11 mouse cellular contexts compared by ENCODE assay signal in genomic region chr9:111092657-111093056, GRCm38 (mm10). TPM values are rescaled to one million over a fixed set of nuclear protein-coding genes. Genes with fewer than 3 reads are reported as not detected.
DNase-seq lines count a peak whose midpoint lies in the region; ATAC-seq lines count a peak whose summit lies in the region.
"Had no signal": no experiment of that assay in that cellular context is flagged by ENCODE, and none has a peak within 500 bp of the region (broad histone marks: within the 10 kb centered on the region; RNA-seq: fewer than 3 reads in every experiment).

No protein-coding gene starts in this region.

- no peak overlapping the region for H3K9ac ChIP-seq in heart, embryonic 12.5 days
- no peak overlapping the region for H3K9ac ChIP-seq in kidney, embryonic 15.5 days
- H3K9ac ChIP-seq: embryonic facial prominence, embryonic 15.5 days had no signal

- no peak overlapping the region for H3K4me2 ChIP-seq in heart, embryonic 12.5 days
- no peak overlapping the region for H3K4me2 ChIP-seq in kidney, embryonic 15.5 days
- H3K4me2 ChIP-seq: embryonic facial prominence, embryonic 15.5 days had no signal

- ATAC-seq in heart, embryonic 12.5 days (ENCODE audit: insufficient number of reproducible peaks, low FRiP score), result no peak
- ATAC-seq in kidney, embryonic 15.5 days (replicated peaks; ENCODE audit: low FRiP score), result no peak
- ATAC-seq in megakaryocyte progenitor cell, adult 5-6 weeks (replicated peaks; ENCODE audit: poor library complexity), result no peak
- ATAC-seq: lung, postnatal 0 days had no signal

- H3K27me3 ChIP-seq in heart, embryonic 12.5 days (replicated peaks), result no peaks in the 10 kb centered on the region; the same call in 1 of the 2 replicates
- H3K27me3 ChIP-seq in kidney, embryonic 15.5 days, result no peaks in the 10 kb centered on the region
- H3K27me3 ChIP-seq: embryonic facial prominence, embryonic 15.5 days had no signal

- H3K36me3 ChIP-seq in heart, embryonic 12.5 days, result no peaks in the 10 kb centered on the region
- H3K36me3 ChIP-seq in kidney, embryonic 15.5 days, result no peaks in the 10 kb centered on the region
- H3K36me3 ChIP-seq: embryonic facial prominence, embryonic 15.5 days; G1E had no signal

- H3K9me3 ChIP-seq in heart, embryonic 12.5 days (replicated peaks), result no peaks in the 10 kb centered on the region
- H3K9me3 ChIP-seq in kidney, embryonic 15.5 days (replicated peaks), result no peaks in the 10 kb centered on the region
- H3K9me3 ChIP-seq: embryonic facial prominence, embryonic 15.5 days; G1E had no signal

- H3K4me3 ChIP-seq in heart, embryonic 12.5 days, result no peak overlapping the region
- no peak overlapping the region for H3K4me3 ChIP-seq in kidney, embryonic 15.5 days (replicated peaks)
- H3K4me3 ChIP-seq: embryonic facial prominence, embryonic 15.5 days had no signal

- no peak overlapping the region for H3K27ac ChIP-seq in heart, embryonic 12.5 days (ENCODE audit: poor library complexity, severe bottlenecking)
- no peak overlapping the region for H3K27ac ChIP-seq in kidney, embryonic 15.5 days
- H3K27ac ChIP-seq: embryonic facial prominence, embryonic 15.5 days had no signal

- H3K4me1 ChIP-seq in heart, embryonic 12.5 days (replicated peaks), result peaks cover 44% of the 10 kb centered on the region
- H3K4me1 ChIP-seq in kidney, embryonic 15.5 days, result peaks cover 29% of the 10 kb centered on the region

- 66% methylated on average over 9 of the region's 9 CpGs for WGBS in heart, embryonic 12.5 days
- 76% methylated on average over 9 of the region's 9 CpGs for WGBS in kidney, embryonic 15.5 days

- peak; percentile 67 to 70 for DNase-seq in heart, adult 18-20 months
- peak; percentile 16 to 20 for DNase-seq in right cerebral cortex, adult 2 months (ENCODE audit: low spot score in 2 of 2)
- DNase-seq in right cerebral cortex, postnatal 25 days, result no peak
- DNase-seq in heart, adult 9 months (ENCODE audit: low spot score in 2 of 2), result peak; percentile 17 to 64
- DNase-seq in right cerebral cortex, postnatal 14 days, result peak; percentile 45

RNA-seq across cellular contexts. Expression of gene Lrrfip2, which starts 24.7 kb away (rescaled TPM):
- total RNA-seq in heart, adult 18-20 months (2021), result 10 to 100 TPM; 87.3 to 89.0 TPM
- polyA plus RNA-seq in heart, embryonic 12.5 days (2016; fragmentation: Nextera tagmentation; extraction: Ambion mirVana), result 65.8 and 70.4 TPM in 2 replicates
- polyA plus RNA-seq in kidney, embryonic 15.5 days (2015; fragmentation: Nextera tagmentation; extraction: Ambion mirVana), result 35.9 and 37.9 TPM in 2 replicates
- 43.9 and 48.3 TPM in 2 replicates for total RNA-seq in megakaryocyte progenitor cell, adult 5-6 weeks (2015)
- 66.8 and 74.0 TPM in 2 replicates for total RNA-seq in megakaryocyte progenitor cell, adult 5-6 weeks (2017)

RNA-seq across cellular contexts. Expression of gene Ccrl2, which starts 35.3 kb away (rescaled TPM):
- total RNA-seq in heart, adult 18-20 months (2021), result 1 to 10 TPM; 6.3 to 9.1 TPM
- polyA plus RNA-seq in heart, embryonic 12.5 days (2016; fragmentation: Nextera tagmentation; extraction: Ambion mirVana), result 3.9 and 4.4 TPM in 2 replicates
- polyA plus RNA-seq in kidney, embryonic 15.5 days (2015; fragmentation: Nextera tagmentation; extraction: Ambion mirVana), result 1.3 TPM in 2 replicates
- 2.9 and 4.1 TPM in 2 replicates for total RNA-seq in megakaryocyte progenitor cell, adult 5-6 weeks (2015)
- 3.9 and 8.9 TPM in 2 replicates for total RNA-seq in megakaryocyte progenitor cell, adult 5-6 weeks (2017)
